Mouse (Mus musculus) kidney, embryonic 15.5 days (tissue): ENCODE measurements around the gene Zyx. TPM values are rescaled to one million over a fixed set of nuclear protein-coding genes. Genes with fewer than 3 reads are reported as not detected.

Source experiments
- ATAC-seq: fragments of 200-750 bp; cut with Nextera tagmentation; replicated peaks from 2 replicates; pipeline ENCODE4 v1.8.0; 2017; ENCODE audit warnings: moderate TSS enrichment; ENCODE audit not compliant: low FRiP score
- H3K27ac ChIP-seq: fragments of 300-500 bp; sonication (generic); 2 replicates; pipeline ENCODE4 v1.5.1; 2015; ENCODE audit warnings: mild to moderate bottlenecking, inconsistent platforms
- H3K27me3 ChIP-seq: fragments of 300-500 bp; sonication (generic); 2 replicates; pipeline ENCODE4 v1.6.1; 2015; ENCODE audit warnings: inconsistent platforms
- H3K36me3 ChIP-seq: fragments of 300-500 bp; sonication (generic); 2 replicates; pipeline ENCODE4 v1.6.1; 2015; ENCODE audit warnings: inconsistent platforms
- H3K4me1 ChIP-seq: fragments of 300-500 bp; sonication (generic); 2 replicates; pipeline ENCODE4 v1.6.1; 2015; ENCODE audit warnings: inconsistent platforms
- H3K4me2 ChIP-seq: fragments of 300-500 bp; sonication (generic); 2 replicates; pipeline ENCODE4 v1.6.1; 2015; ENCODE audit warnings: moderate library complexity, mild to moderate bottlenecking, inconsistent platforms
- H3K4me3 ChIP-seq: fragments of 300-500 bp; sonication (generic); replicated peaks from 2 replicates; pipeline ENCODE4 v1.5.1; 2015; ENCODE audit warnings: mild to moderate bottlenecking, inconsistent platforms
- H3K9ac ChIP-seq: fragments of 300-500 bp; sonication (generic); 2 replicates; pipeline ENCODE4 v1.6.1; 2015; ENCODE audit warnings: mild to moderate bottlenecking, inconsistent platforms
- H3K9me3 ChIP-seq: fragments of 300-500 bp; sonication (generic); replicated peaks from 2 replicates; pipeline ENCODE4 v1.6.1; 2016; ENCODE audit warnings: inconsistent platforms
- WGBS: fragments of 180-500 bp; shearing (Covaris S2); methylation state at CpG from one replicate; pipeline ENCODE4 v1.1.7; 2015; ENCODE audit warnings: mixed read lengths; 5-methylcytosine and 5-hydroxymethylcytosine counted together
- polyA plus RNA-seq: library from polyadenylated mRNA; unstranded; fragments of >200 nt; fragmentation: Nextera tagmentation; extraction: Ambion mirVana; gene quantifications from 2 replicates; pipeline ENCODE4 v1.2.1, GENCODE M21; 2015

Zyx gene
- polyA plus RNA-seq, 1 experiment from 2014 or later: 127 TPM

- 0 out of 2 replicates have a peak overlapping the region, but pooled peaks have one; percentile 13 for H3K27ac ChIP-seq
- peak overlapping the region; percentile 78 for H3K4me2 ChIP-seq
- WGBS: 83% methylated on average over 7 of the region's 7 CpGs
- 0 out of 2 replicates have a peak, but pooled peaks cover 4% of the 10 kb centered on the region for H3K27me3 ChIP-seq
- 0 out of 2 replicates have a peak overlapping the region, but pooled peaks have one; percentile 91 for H3K9ac ChIP-seq
- no peak for ATAC-seq
- H3K36me3 ChIP-seq: peaks cover 51% of the 10 kb centered on the region
- H3K4me3 ChIP-seq: peak overlapping the region; percentile 86
- H3K4me1 ChIP-seq: peaks cover 60% of the 10 kb centered on the region
- no peaks in the 10 kb centered on the region for H3K9me3 ChIP-seq
These were observed 2.5 kb downstream of the Zyx start for GRCm38 (mm10) chr6:42351776-42352485.

DNA sequence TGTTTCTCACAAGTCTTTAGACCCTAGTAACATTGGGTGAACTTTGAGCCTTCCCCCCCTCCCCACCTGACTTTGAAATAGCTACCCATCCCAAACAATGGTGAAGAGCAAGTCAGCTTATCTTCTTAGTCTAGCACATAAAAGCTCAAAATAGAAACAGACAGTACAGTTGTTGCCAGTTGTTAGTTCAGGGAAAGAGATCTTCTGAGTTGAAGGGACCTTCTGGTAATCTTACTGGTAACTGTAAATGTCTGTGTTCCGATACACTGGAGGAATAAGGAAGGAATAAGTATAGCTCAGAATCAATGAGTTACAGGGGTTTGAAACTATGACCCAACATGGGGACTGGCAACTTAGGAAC lies 3.0 kb downstream of the Zyx start:
- H3K4me2 ChIP-seq: peak overlapping the region; percentile 78
- H3K27ac ChIP-seq: no peak overlapping the region
- no peak for ATAC-seq
- H3K36me3 ChIP-seq: peaks cover 57% of the 10 kb centered on the region
- H3K9ac ChIP-seq: no peak overlapping the region
- peak overlapping the region; percentile 86; the same call in 1 of the 2 replicates for H3K4me3 ChIP-seq
- H3K9me3 ChIP-seq: no peaks in the 10 kb centered on the region
- 0 out of 2 replicates have a peak, but pooled peaks cover 4% of the 10 kb centered on the region for H3K27me3 ChIP-seq
- peaks cover 60% of the 10 kb centered on the region for H3K4me1 ChIP-seq
- WGBS: 88% methylated on average over 1 of the region's 1 CpGs

GRCm38 (mm10) chr6:42353180-42353579 lies 3.8 kb downstream of the Zyx start:
- WGBS: 62% methylated on average over 8 of the region's 8 CpGs
- Histone ChIP-seq H3K27me3 (0 out of 2 replicates have a peak, but pooled peaks cover under 1% of the 10 kb centered on the region), H3K27ac (0 out of 2 replicates have a peak overlapping the region, but pooled peaks have one; percentile 13), H3K36me3 (peaks cover 64% of the 10 kb centered on the region), H3K4me1 (peaks cover 59% of the 10 kb centered on the region), H3K4me2 (peak overlapping the region; percentile 78), H3K9me3 (no peaks in the 10 kb centered on the region), H3K9ac (no peak overlapping the region), H3K4me3 (no peak overlapping the region)
- ATAC-seq: no peak

- no peak overlapping the region for H3K27ac ChIP-seq
- H3K36me3 ChIP-seq: peaks cover 76% of the 10 kb centered on the region
- H3K27me3 ChIP-seq: no peaks in the 10 kb centered on the region
- H3K4me3 ChIP-seq: no peak overlapping the region
- H3K4me2 ChIP-seq: peak overlapping the region; percentile 78
- no peaks in the 10 kb centered on the region for H3K9me3 ChIP-seq
- H3K9ac ChIP-seq: no peak overlapping the region
- ATAC-seq: no peak
- 57% methylated on average over 11 of the region's 11 CpGs for WGBS
- H3K4me1 ChIP-seq: peaks cover 47% of the 10 kb centered on the region
These were observed 4.9 kb downstream of the Zyx start for GRCm38 (mm10) chr6:42354076-42355019.

- Histone ChIP-seq H3K27me3 (no peaks in the 10 kb centered on the region), H3K9ac (no peak overlapping the region), H3K4me1 (peaks cover 47% of the 10 kb centered on the region), H3K4me3 (no peak overlapping the region), H3K36me3 (peaks cover 86% of the 10 kb centered on the region), H3K27ac (no peak overlapping the region), H3K9me3 (no peaks in the 10 kb centered on the region), H3K4me2 (no peak overlapping the region)
- ATAC-seq: no peak
- WGBS: 94% methylated on average over 6 of the region's 6 CpGs
These were observed 5.9 kb downstream of the Zyx start for GRCm38 (mm10) chr6:42355366-42355765.

DNA sequence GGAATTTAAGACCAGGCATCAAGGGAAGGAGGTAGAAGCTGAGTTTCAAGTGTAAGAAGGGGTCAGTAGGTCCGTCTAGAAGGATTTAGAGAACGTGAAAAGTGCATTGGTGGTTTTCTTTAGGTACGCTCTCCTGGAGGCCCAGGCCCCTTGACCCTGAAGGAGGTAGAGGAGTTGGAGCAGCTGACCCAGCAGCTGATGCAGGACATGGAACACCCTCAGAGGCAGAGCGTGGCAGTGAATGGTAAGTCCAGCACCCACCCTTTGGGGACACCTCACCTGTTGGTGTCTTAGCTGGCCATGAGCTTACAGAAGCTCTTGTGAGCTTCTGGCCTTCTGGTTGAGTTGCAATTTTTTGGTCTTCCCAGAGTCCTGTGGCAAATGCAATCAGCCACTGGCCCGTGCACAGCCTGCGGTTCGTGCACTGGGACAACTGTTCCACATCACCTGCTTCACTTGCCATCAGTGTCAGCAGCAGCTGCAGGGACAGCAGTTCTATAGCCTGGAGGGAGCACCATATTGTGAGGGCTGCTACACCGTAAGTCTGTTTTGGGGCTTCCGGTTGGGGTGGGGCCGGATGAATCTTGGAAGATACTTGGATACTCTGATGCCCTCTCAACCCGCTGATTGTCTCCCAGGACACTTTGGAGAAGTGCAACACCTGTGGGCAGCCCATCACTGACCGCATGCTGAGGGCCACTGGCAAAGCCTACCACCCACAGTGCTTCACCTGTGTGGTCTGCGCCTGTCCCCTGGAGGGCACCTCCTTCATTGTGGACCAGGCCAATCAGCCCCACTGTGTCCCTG lies 6.6 kb downstream of the Zyx start:
- peaks cover 92% of the 10 kb centered on the region for H3K36me3 ChIP-seq
- H3K27ac ChIP-seq: no peak overlapping the region
- no peak overlapping the region for H3K4me2 ChIP-seq
- H3K9ac ChIP-seq: no peak overlapping the region
- peaks cover 44% of the 10 kb centered on the region for H3K4me1 ChIP-seq
- no peaks in the 10 kb centered on the region for H3K9me3 ChIP-seq
- WGBS: 90% methylated on average over 13 of the region's 13 CpGs
- no peak overlapping the region for H3K4me3 ChIP-seq
- H3K27me3 ChIP-seq: no peaks in the 10 kb centered on the region
- ATAC-seq: no peak

- Histone ChIP-seq H3K9ac (no peak overlapping the region), H3K4me3 (no peak overlapping the region), H3K27ac (no peak overlapping the region), H3K4me2 (no peak overlapping the region), H3K9me3 (no peaks in the 10 kb centered on the region), H3K36me3 (peaks cover 93% of the 10 kb centered on the region), H3K27me3 (no peaks in the 10 kb centered on the region), H3K4me1 (peaks cover 35% of the 10 kb centered on the region)
- no peak for ATAC-seq
- WGBS: 97% methylated on average over 5 of the region's 5 CpGs
These were observed 7.5 kb downstream of the Zyx start for GRCm38 (mm10) chr6:42356913-42357312.

DNA sequence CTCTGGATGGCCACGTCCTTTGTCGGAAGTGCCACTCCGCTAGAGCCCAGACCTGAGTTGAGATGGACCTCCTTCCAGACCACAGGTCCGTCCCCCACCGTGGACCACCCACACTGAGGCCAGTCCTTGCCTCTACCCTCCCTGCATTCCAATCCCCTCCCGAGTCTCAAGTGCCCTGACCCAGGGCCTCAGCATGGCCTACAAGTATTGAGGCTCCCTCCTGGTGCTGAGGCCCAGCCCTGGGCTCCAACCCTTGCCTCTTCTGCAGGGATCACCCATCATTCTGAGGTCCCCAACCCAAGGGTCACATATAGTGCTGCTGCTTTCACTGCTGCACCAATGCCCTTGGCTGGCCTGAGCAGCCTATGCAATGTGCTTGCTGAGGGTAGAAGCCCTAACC lies 8.5 kb downstream of the Zyx start:
- no peak overlapping the region for H3K4me2 ChIP-seq
- peaks cover 83% of the 10 kb centered on the region for H3K36me3 ChIP-seq
- peaks cover 31% of the 10 kb centered on the region for H3K4me1 ChIP-seq
- ATAC-seq: no peak
- H3K27ac ChIP-seq: no peak overlapping the region
- no peak overlapping the region for H3K4me3 ChIP-seq
- WGBS: 47% methylated on average over 6 of the region's 6 CpGs
- H3K9ac ChIP-seq: no peak overlapping the region
- H3K27me3 ChIP-seq: no peaks in the 10 kb centered on the region
- H3K9me3 ChIP-seq: no peaks in the 10 kb centered on the region

- Histone ChIP-seq H3K27me3 (no peaks in the 10 kb centered on the region), H3K27ac (0 out of 2 replicates have a peak overlapping the region, but pooled peaks have one; percentile 3), H3K9ac (no peak overlapping the region), H3K4me3 (no peak overlapping the region), H3K9me3 (no peaks in the 10 kb centered on the region), H3K36me3 (peaks cover 75% of the 10 kb centered on the region), H3K4me2 (no peak overlapping the region), H3K4me1 (peaks cover 24% of the 10 kb centered on the region)
- no peak for ATAC-seq
- 93% methylated on average over 12 of the region's 12 CpGs for WGBS
These were observed 9.5 kb downstream of the Zyx start for GRCm38 (mm10) chr6:42358901-42359300.

GRCm38 (mm10) chr6:42359364-42360147 lies 10.1 kb downstream of the Zyx start:
- Histone ChIP-seq H3K9me3 (no peaks in the 10 kb centered on the region), H3K9ac (no peak overlapping the region), H3K36me3 (peaks cover 71% of the 10 kb centered on the region), H3K27ac (0 out of 2 replicates have a peak overlapping the region, but pooled peaks have one; percentile 3), H3K27me3 (no peaks in the 10 kb centered on the region), H3K4me2 (no peak overlapping the region), H3K4me1 (peaks cover 17% of the 10 kb centered on the region), H3K4me3 (no peak overlapping the region)
- no peak for ATAC-seq
- WGBS: 69% methylated on average over 9 of the region's 9 CpGs
